Mouse (Mus musculus) myocyte (in vitro differentiated cells): ENCODE results near the gene Cybrd1. TPM values are rescaled to one million over a fixed set of nuclear protein-coding genes. Genes with fewer than 3 reads are reported as not detected.
A peak's percentile ranks its signal among the peaks of the same experiment; 100 is the strongest.

Experiments used
- H3K27me3 ChIP-seq: one replicate; pipeline ENCODE4 v1.6.1; 2011; ENCODE audit not compliant: control insufficient read depth, insufficient read depth, insufficient read length
- H3K36me3 ChIP-seq: one replicate; pipeline ENCODE4 v1.6.1; 2011; ENCODE audit not compliant: control insufficient read depth, insufficient read depth
- H3K4me2 ChIP-seq: one replicate; pipeline ENCODE4 v1.6.1; 2011; ENCODE audit warnings: low read depth, control low read depth
- H3K4me3 ChIP-seq: one replicate; pipeline ENCODE4 v1.5.1; 2011; ENCODE audit warnings: mild to moderate bottlenecking, control low read depth, moderate library complexity
- H3K79me2 ChIP-seq: one replicate; pipeline ENCODE4 v1.6.1; 2011; ENCODE audit not compliant: control insufficient read depth, insufficient read depth
- H3ac ChIP-seq: one replicate; pipeline ENCODE4 v1.6.1; 2011; ENCODE audit not compliant: control insufficient read depth, insufficient read length
- CEBPB ChIP-seq: IDR thresholded peaks from 2 replicates; pipeline ENCODE4 v1.6.1; 2011; ENCODE audit warnings: mild to moderate bottlenecking, moderate library complexity; ENCODE audit not compliant: poor library complexity, insufficient read depth, severe bottlenecking
- E2F4 ChIP-seq: IDR thresholded peaks from one replicate; pipeline ENCODE4 v1.6.1; 2011; ENCODE audit warnings: mild to moderate bottlenecking, control low read depth, moderate library complexity; ENCODE audit not compliant: insufficient read depth
- MAX ChIP-seq: IDR thresholded peaks from one replicate; pipeline ENCODE4 v1.6.1; 2011; ENCODE audit warnings: low read depth, mild to moderate bottlenecking, control low read depth
- MYOD1 ChIP-seq, 3 experiments: IDR thresholded peaks; one replicate each; pipeline ENCODE4 v1.6.1; 2011; ENCODE audit warnings: control low read depth in 2 of 3, low read depth in 2 of 3, mild to moderate bottlenecking in 2 of 3, moderate library complexity in 1 of 3; ENCODE audit not compliant: insufficient read length in 2 of 3, control insufficient read depth in 1 of 3
- MYOG ChIP-seq, 3 experiments: IDR thresholded peaks; one replicate each; pipeline ENCODE4 v1.6.1; 2011; ENCODE audit warnings: control low read depth in 2 of 3, low read depth in 2 of 3, mild to moderate bottlenecking in 2 of 3; ENCODE audit not compliant: insufficient read length in 2 of 3, control insufficient read depth in 1 of 3, insufficient read depth in 1 of 3
- POLR2A ChIP-seq: IDR thresholded peaks from one replicate; pipeline ENCODE4 v1.6.1; 2011; ENCODE audit warnings: low read depth, mild to moderate bottlenecking, control low read depth, moderate library complexity; ENCODE audit not compliant: insufficient read length
- POLR2AphosphoS2 ChIP-seq: IDR thresholded peaks from one replicate; pipeline ENCODE4 v1.6.1; 2011; ENCODE audit warnings: low read depth, control low read depth; ENCODE audit not compliant: insufficient read length
- REST ChIP-seq: IDR thresholded peaks from one replicate; pipeline ENCODE4 v1.6.1; 2011; ENCODE audit warnings: mild to moderate bottlenecking, control low read depth, moderate library complexity; ENCODE audit not compliant: insufficient read depth, insufficient read length
- SRF ChIP-seq: IDR thresholded peaks from one replicate; pipeline ENCODE4 v1.6.1; 2011; ENCODE audit warnings: low read depth; ENCODE audit not compliant: control insufficient read depth, insufficient read length
- TCF12 ChIP-seq: IDR thresholded peaks from one replicate; pipeline ENCODE4 v1.6.1; 2011; ENCODE audit warnings: mild to moderate bottlenecking, control low read depth; ENCODE audit not compliant: poor library complexity, insufficient read depth, severe bottlenecking
- TCF3 ChIP-seq: IDR thresholded peaks from one replicate; pipeline ENCODE4 v1.6.1; 2011; ENCODE audit warnings: low read depth, control low read depth; ENCODE audit not compliant: insufficient read length
- USF1 ChIP-seq: IDR thresholded peaks from one replicate; pipeline ENCODE4 v1.6.1; 2011; ENCODE audit warnings: low read depth, mild to moderate bottlenecking, control low read depth, moderate library complexity
- polyA plus RNA-seq: library from polyadenylated mRNA; unstranded; fragments of >200 nt; fragmentation: generic; extraction: Trizol; gene quantifications from one replicate; pipeline ENCODE4 v1.2.1, GENCODE M21; 2012; ENCODE audit warnings: missing spikeins

The Cybrd1 gene
- polyA plus RNA-seq, 1 experiment, result 0.02 TPM

GRCm38 (mm10) chr2:71102621-71103291 lies 15.0 kb upstream of the Cybrd1 start:
- Histone ChIP-seq H3K4me2 (peak overlapping the region; percentile 7), H3K36me3 (peaks cover 4% of the 10 kb centered on the region), H3K4me3 (no peak overlapping the region), H3K79me2 (no peaks in the 10 kb centered on the region), H3ac (no peak overlapping the region), H3K27me3 (no peaks in the 10 kb centered on the region)
- TF ChIP-seq CEBPB (no peak), POLR2A (no peak), REST (no peak), MYOD1 (IDR thresholded peaks at IDR 0.05; ENCODE audit: control insufficient read depth in 1 of 3, insufficient read length in 2 of 3, low read depth in 2 of 3) (no peak), USF1 (no peak), TCF12 (no peak), MYOG (IDR thresholded peaks at IDR 0.05; ENCODE audit: control insufficient read depth in 1 of 3, insufficient read depth in 1 of 3, insufficient read length in 2 of 3, low read depth in 2 of 3) (no peak), MAX (no peak), POLR2AphosphoS2 (no peak), TCF3 (no peak), E2F4 (no peak), SRF (no peak)

GRCm38 (mm10) chr2:71103292-71103680 lies 14.4 kb upstream of the Cybrd1 start:
- Histone ChIP-seq H3K4me3 (no peak overlapping the region), H3ac (no peak overlapping the region), H3K79me2 (no peaks in the 10 kb centered on the region), H3K36me3 (peaks cover 4% of the 10 kb centered on the region), H3K4me2 (no peak overlapping the region), H3K27me3 (no peaks in the 10 kb centered on the region)
- TF ChIP-seq POLR2A (no peak), USF1 (no peak), MAX (no peak), TCF12 (no peak), SRF (no peak), REST (no peak), POLR2AphosphoS2 (no peak), MYOG (IDR thresholded peaks at IDR 0.05; ENCODE audit: control insufficient read depth in 1 of 3, insufficient read depth in 1 of 3, insufficient read length in 2 of 3, low read depth in 2 of 3) (no peak), CEBPB (no peak), E2F4 (no peak), TCF3 (no peak), MYOD1 (IDR thresholded peaks at IDR 0.05; ENCODE audit: control insufficient read depth in 1 of 3, insufficient read length in 2 of 3, low read depth in 2 of 3) (no peak)

DNA sequence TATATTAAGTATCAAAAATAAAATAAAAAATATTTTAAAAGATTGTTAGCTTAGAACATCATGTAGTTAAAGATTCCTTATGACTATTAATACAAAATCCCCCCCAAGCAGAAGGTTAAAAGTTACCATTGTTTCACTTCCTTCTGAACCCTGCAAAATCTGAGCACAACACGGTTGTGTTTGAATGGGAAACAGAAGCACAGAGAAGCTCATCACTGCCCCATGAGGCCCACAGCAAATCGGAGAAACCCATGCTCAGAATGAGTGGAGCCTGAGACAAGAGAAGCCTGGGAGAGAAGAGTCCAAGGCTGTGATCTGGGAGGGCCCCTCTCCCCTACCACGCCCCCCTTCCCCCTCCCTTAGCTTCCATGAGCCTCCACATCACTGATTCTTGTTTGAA lies 13.0 kb upstream of the Cybrd1 start:
- Histone ChIP-seq H3ac (no peak overlapping the region), H3K36me3 (peaks cover 4% of the 10 kb centered on the region), H3K4me2 (no peak overlapping the region), H3K27me3 (no peaks in the 10 kb centered on the region), H3K4me3 (no peak overlapping the region), H3K79me2 (no peaks in the 10 kb centered on the region)
- TF ChIP-seq USF1 (no peak), POLR2A (no peak), REST (no peak), CEBPB (no peak), SRF (no peak), TCF12 (no peak), MYOD1 (IDR thresholded peaks at IDR 0.05; ENCODE audit: control insufficient read depth in 1 of 3, insufficient read length in 2 of 3, low read depth in 2 of 3) (no peak), E2F4 (no peak), MYOG (IDR thresholded peaks at IDR 0.05; ENCODE audit: control insufficient read depth in 1 of 3, insufficient read depth in 1 of 3, insufficient read length in 2 of 3, low read depth in 2 of 3) (no peak), POLR2AphosphoS2 (no peak), TCF3 (no peak), MAX (no peak)

GRCm38 (mm10) chr2:71105469-71106215 lies 12.1 kb upstream of the Cybrd1 start:
- Histone ChIP-seq H3ac (no peak overlapping the region), H3K4me3 (no peak overlapping the region), H3K36me3 (peaks cover 3% of the 10 kb centered on the region), H3K4me2 (no peak overlapping the region), H3K27me3 (no peaks in the 10 kb centered on the region), H3K79me2 (no peaks in the 10 kb centered on the region)
- TF ChIP-seq TCF12, result no peak
- TF ChIP-seq SRF, result no peak
- TF ChIP-seq USF1, result no peak
- no peak for TF ChIP-seq MAX
- no peak for TF ChIP-seq E2F4
- TF ChIP-seq TCF3, result no peak
- no peak for TF ChIP-seq MYOD1 (IDR thresholded peaks at IDR 0.05; ENCODE audit: control insufficient read depth in 1 of 3, insufficient read length in 2 of 3, low read depth in 2 of 3)
- no peak for TF ChIP-seq CEBPB
- no peak for TF ChIP-seq MYOG (IDR thresholded peaks at IDR 0.05; ENCODE audit: control insufficient read depth in 1 of 3, insufficient read depth in 1 of 3, insufficient read length in 2 of 3, low read depth in 2 of 3)
- TF ChIP-seq POLR2AphosphoS2, result no peak
- no peak for TF ChIP-seq REST
- TF ChIP-seq POLR2A, result no peak
